Mouse (Mus musculus): ENCODE measurements at regions not wholly inside any gene's neighbourhood (a gene's known extent, or its start where the extent isn't known, plus 50 kb on each side); places are given as distances from the start of the nearest gene placed in this dataset.

GRCm38 (mm10) chr17:64484835-64485234, 115.7 kb upstream of the Man2a1 start:
- TF ChIP-seq GATA1 (IDR thresholded peaks at IDR 0.05; ENCODE audit: borderline replicate concordance, low read length) (no peak), FLI1 (IDR thresholded peaks at IDR 0.05; ENCODE audit: low read length) (no peak)

All from megakaryocyte, embryonic 14.5 days (primary cell).